In the genomic region with DNA sequence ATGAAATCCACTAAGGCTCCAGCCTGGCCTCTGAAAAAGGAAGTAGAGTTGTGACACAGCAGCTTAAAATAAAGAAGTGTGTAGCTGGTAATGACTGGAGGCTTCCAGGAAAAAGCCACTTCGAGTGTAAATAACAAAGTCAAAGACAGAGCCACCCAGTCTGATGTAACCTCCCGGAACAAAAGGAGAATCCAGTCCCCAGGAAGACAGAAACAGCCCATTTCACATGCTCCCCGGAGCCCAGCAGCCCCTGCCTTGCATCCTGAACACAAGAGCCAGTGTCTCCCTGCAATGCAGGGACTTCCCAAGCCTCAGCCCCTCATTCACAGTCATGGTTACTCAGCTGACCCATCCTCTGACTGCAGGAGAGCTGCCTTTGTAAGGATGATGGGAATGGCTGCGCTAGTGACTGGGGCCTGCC, we compare ENCODE assay signal across 13 mouse cellular contexts.
A peak's percentile ranks its signal among the peaks of the same experiment; 100 is the strongest.
DNase-seq lines count a peak whose midpoint lies in the region; ATAC-seq lines count a peak whose summit lies in the region.
"Had no signal": no experiment of that assay in that cellular context is flagged by ENCODE, and none has a peak within 500 bp of the region (broad histone marks: within the 10 kb centered on the region; RNA-seq: fewer than 3 reads in every experiment).

No protein-coding gene starts in this region.

- ATAC-seq in midbrain, embryonic 14.5 days (ENCODE audit: low FRiP score, low TSS enrichment) = no peak
- peak; percentile 86; the same call in 1 of the 2 replicates for ATAC-seq in hindbrain, embryonic 15.5 days (ENCODE audit: low FRiP score, low read depth)
- ATAC-seq in neural tube, embryonic 15.5 days (ENCODE audit: low FRiP score) = peak; percentile 89

- H3K36me3 ChIP-seq in midbrain, embryonic 10.5 days = 0 out of 2 replicates have a peak, but pooled peaks cover 5% of the 10 kb centered on the region
- H3K36me3 ChIP-seq in midbrain, embryonic 14.5 days (ENCODE audit: control insufficient read depth, insufficient read depth, low read length) = no peaks in the 10 kb centered on the region
- H3K36me3 ChIP-seq in hindbrain, embryonic 15.5 days = no peaks in the 10 kb centered on the region
- H3K36me3 ChIP-seq in neural tube, embryonic 15.5 days = no peaks in the 10 kb centered on the region
- H3K36me3 ChIP-seq: midbrain, embryonic 12.5 days had no signal

- DNase-seq in heart, adult 8-10 months (ENCODE audit: low spot score) = peak; percentile 20
- no peak for DNase-seq in heart, postnatal 10 days
- no peak for DNase-seq in midbrain, embryonic 10.5 days (ENCODE audit: low spot score)
- DNase-seq in midbrain, embryonic 14.5 days = no peak
- no peak for DNase-seq in gastrocnemius, postnatal 25 days
- DNase-seq in right cerebral cortex, postnatal 14 days = no peak
- DNase-seq: gastrocnemius, postnatal 10 days; heart, postnatal 4 days; kidney, postnatal 25 days had no signal

- H3K27me3 ChIP-seq in midbrain, embryonic 10.5 days (ENCODE audit: low read depth, poor library complexity, severe bottlenecking) = no peaks in the 10 kb centered on the region
- H3K27me3 ChIP-seq in midbrain, embryonic 14.5 days (ENCODE audit: control insufficient read depth, insufficient read depth, low read length) = no peaks in the 10 kb centered on the region
- H3K27me3 ChIP-seq in hindbrain, embryonic 15.5 days = no peaks in the 10 kb centered on the region
- H3K27me3 ChIP-seq in neural tube, embryonic 15.5 days (replicated peaks) = no peaks in the 10 kb centered on the region
- H3K27me3 ChIP-seq: midbrain, embryonic 12.5 days had no signal

- H3K4me3 ChIP-seq in midbrain, embryonic 10.5 days = no peak overlapping the region
- H3K4me3 ChIP-seq in midbrain, embryonic 14.5 days (replicated peaks; ENCODE audit: low read depth, low read length) = no peak overlapping the region
- H3K4me3 ChIP-seq in hindbrain, embryonic 15.5 days = no peak overlapping the region
- no peak overlapping the region for H3K4me3 ChIP-seq in neural tube, embryonic 15.5 days (replicated peaks)
- H3K4me3 ChIP-seq: erythroblast, embryonic 14.5 days; midbrain, embryonic 12.5 days had no signal

- intact Hi-C loops in heart, postnatal 10 days (cut with DNase I) = no loop called here

- H3K9me3 ChIP-seq in midbrain, embryonic 10.5 days (replicated peaks) = no peaks in the 10 kb centered on the region
- H3K9me3 ChIP-seq in midbrain, embryonic 14.5 days (ENCODE audit: control insufficient read depth, low read length) = no peaks in the 10 kb centered on the region
- no peaks in the 10 kb centered on the region for H3K9me3 ChIP-seq in hindbrain, embryonic 15.5 days
- no peaks in the 10 kb centered on the region for H3K9me3 ChIP-seq in neural tube, embryonic 15.5 days (replicated peaks)
- H3K9me3 ChIP-seq: midbrain, embryonic 12.5 days had no signal

- 85% methylated on average over 4 of the region's 4 CpGs for WGBS in midbrain, embryonic 10.5 days
- WGBS in midbrain, embryonic 14.5 days = 72% methylated on average over 4 of the region's 4 CpGs
- WGBS in hindbrain, embryonic 15.5 days = 57% methylated on average over 4 of the region's 4 CpGs
- WGBS in neural tube, embryonic 15.5 days = 47% methylated on average over 4 of the region's 4 CpGs

- H3K4me2 ChIP-seq in midbrain, embryonic 14.5 days (ENCODE audit: low read length) = no peak overlapping the region
- H3K4me2 ChIP-seq in hindbrain, embryonic 15.5 days = no peak overlapping the region
- H3K4me2 ChIP-seq in neural tube, embryonic 15.5 days = no peak overlapping the region
- H3K4me2 ChIP-seq: midbrain, embryonic 12.5 days had no signal

- peaks cover 13% of the 10 kb centered on the region; the same call in 1 of the 2 replicates for H3K4me1 ChIP-seq in midbrain, embryonic 10.5 days
- H3K4me1 ChIP-seq in midbrain, embryonic 14.5 days (ENCODE audit: control insufficient read depth, insufficient read depth, low read length) = 0 out of 2 replicates have a peak, but pooled peaks cover 3% of the 10 kb centered on the region
- H3K4me1 ChIP-seq in hindbrain, embryonic 15.5 days (replicated peaks) = no peaks in the 10 kb centered on the region
- no peaks in the 10 kb centered on the region; the same call in 1 of the 2 replicates for H3K4me1 ChIP-seq in neural tube, embryonic 15.5 days

- H3K27ac ChIP-seq in midbrain, embryonic 10.5 days (replicated peaks) = peak overlapping the region; percentile 49; the same call in 1 of the 2 replicates
- H3K27ac ChIP-seq in midbrain, embryonic 14.5 days (replicated peaks; ENCODE audit: low read depth, low read length) = no peak overlapping the region
- 0 out of 2 replicates have a peak overlapping the region, but pooled peaks have one; percentile 7 for H3K27ac ChIP-seq in hindbrain, embryonic 15.5 days (replicated peaks)
- 0 out of 2 replicates have a peak overlapping the region, but pooled peaks have one; percentile 43 for H3K27ac ChIP-seq in neural tube, embryonic 15.5 days (replicated peaks)
- H3K27ac ChIP-seq: midbrain, embryonic 12.5 days had no signal

- no peak overlapping the region for H3K9ac ChIP-seq in midbrain, embryonic 14.5 days (replicated peaks; ENCODE audit: low read length)
- no peak overlapping the region for H3K9ac ChIP-seq in hindbrain, embryonic 15.5 days
- no peak overlapping the region for H3K9ac ChIP-seq in neural tube, embryonic 15.5 days (replicated peaks)
- H3K9ac ChIP-seq: midbrain, embryonic 12.5 days had no signal
